Mouse (Mus musculus): ENCODE data around the gene Kcnj12.

Kcnj12 gene

DNA sequence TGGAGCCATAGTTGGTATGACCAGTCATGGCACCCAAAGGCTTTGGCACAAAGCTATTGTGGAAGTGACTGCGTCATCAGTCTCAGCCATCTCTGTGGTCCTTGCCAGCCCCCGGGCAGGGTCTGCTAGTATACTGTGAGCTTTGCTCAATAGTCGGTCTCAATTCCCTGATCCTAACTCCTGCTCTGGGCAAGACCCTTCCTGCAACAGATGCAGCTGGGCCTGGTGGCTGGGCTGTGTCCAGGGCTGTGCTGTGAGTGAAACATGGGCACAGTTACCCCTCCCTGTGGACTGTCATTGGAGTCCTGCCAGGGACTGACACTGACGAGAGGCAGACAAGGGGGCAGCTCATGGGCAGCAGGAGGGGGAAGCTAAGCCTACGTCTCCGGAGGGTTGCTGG is 2.6 kb downstream of the Kcnj12 start:
- no peak for DNase-seq (ENCODE audit: low read depth, low spot score)

DNA sequence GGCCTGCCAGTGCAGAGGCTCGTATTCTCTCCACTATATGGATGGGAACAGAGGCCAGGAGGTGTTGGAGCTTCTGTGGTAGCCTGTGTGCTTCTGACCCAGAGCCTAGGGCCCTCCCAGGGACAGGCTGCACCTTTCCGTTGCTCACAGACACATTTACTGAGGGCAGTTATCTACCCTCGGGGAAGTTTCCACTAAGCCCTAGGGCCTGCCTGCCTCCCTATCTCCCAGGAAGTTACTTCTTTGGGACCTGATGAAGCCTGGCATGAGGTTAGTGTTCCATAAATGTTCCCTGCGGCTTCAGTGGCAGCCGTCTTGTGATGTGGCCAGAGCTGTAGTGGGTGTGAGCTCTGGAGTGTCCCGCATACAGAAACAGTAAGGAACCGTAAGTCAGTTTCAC is 3.2 kb downstream of the Kcnj12 start:
- DNase-seq (ENCODE audit: low read depth, low spot score), result no peak

DNA sequence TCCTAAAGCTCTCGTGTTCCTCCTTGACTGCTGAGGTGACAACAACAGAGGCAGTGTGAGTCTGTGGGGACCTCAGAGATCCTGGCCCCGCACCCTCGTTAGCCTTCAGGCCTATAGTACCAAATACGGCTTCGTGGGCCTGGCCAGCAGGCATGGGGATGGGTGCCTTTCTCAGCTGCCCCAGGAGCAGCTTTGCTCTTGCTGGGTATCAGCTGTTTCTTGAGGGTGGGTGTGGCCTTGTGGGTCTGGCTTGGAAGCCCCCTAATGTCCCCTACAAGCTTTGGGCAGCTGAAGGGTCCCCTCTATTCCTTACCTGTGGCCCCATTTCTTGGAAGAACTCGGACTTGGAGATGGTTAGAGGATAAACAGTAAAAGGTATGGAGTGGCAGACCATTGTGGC is 4.0 kb downstream of the Kcnj12 start:
- DNase-seq (ENCODE audit: low read depth, low spot score), result no peak

DNA sequence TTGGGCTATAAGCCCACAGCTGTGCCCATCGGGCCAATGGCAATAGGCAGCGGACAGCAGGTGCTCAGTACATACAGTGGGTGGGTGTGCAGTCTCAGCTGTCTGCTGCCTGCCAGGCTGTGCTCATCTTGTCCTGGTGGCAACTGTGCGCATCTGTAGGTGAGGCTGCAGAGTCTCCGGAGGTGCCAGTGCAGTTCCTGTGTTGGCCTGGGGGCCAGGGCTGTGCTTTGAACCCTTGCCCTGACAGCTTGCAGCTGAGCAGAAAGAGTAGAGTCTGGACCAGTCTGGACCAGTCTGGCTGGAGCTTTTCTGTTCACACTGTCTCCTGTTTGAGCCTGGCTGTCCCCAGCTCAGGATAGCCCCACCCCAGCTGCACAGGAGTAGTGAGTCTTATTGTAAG is 4.8 kb downstream of the Kcnj12 start:
- peak; percentile 63 for DNase-seq (ENCODE audit: low read depth, low spot score)

DNA sequence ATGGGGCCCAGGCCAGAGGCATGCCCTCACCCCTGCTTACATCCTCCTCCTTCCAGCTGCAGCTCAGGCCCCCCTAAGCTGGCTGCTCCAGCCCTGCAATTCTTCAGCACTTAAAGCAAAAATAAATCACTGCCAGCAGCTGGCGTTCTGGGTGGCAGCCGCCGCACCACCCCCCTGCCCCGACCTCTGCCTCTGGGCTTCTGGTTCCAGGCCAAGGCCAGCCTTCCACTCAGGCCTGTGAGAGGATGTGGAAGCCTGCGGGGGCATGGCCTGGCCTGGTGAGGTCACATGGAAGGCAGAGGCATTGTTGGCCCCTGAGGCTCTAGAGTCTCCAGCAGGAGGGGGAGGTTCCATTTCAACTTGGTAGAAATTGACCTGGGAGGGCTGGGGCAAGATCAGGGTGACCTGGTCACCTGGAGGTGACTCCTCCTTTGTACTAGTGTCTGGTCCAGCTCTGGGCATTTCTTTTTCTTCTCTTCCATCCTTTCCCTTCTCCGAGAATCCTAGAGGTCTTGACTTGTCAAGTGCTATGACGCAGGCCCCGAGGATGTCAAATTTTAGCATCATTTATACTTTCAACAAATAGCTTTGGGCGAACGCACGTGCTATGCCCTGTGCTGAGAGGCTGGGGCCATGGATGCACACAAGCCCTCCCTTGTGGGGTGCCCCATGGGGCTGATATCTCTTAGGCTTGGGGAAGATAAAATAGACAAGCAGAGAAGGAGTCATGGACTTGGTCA is 6.0 kb downstream of the Kcnj12 start:
- DNase-seq (ENCODE audit: low read depth, low spot score), result no peak

DNA sequence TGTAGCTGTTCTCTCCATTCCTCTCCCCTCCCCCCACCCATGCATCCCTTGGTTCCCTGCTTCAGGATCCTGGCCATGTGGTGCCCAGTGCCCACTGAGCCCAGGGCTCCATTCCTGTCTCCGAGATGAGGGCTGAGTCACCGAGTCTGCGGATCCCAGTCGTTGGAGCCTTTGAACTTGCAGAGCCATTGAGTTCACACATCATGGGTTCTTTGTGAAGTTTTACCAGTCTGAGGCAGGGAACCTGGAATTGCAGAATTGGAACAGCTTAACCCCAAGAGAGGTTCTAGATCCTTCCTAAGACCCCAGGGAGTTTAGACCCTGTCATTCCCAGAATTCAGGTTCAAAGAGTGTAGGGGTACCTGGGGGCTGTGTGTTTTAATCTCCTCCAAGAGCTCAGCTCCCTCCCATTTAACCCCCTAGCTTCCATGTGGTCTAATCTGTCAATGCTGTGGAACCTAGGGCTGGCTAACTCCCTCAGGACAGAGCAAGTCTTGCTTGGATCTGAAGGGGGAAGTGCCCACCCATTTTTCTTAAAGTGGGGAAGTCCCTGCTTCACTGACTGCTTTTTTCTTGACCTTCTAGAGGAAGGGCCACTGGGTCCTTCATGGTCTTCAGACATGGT is 6.9 kb downstream of the Kcnj12 start:
- DNase-seq (ENCODE audit: low read depth, low spot score), result no peak

DNA sequence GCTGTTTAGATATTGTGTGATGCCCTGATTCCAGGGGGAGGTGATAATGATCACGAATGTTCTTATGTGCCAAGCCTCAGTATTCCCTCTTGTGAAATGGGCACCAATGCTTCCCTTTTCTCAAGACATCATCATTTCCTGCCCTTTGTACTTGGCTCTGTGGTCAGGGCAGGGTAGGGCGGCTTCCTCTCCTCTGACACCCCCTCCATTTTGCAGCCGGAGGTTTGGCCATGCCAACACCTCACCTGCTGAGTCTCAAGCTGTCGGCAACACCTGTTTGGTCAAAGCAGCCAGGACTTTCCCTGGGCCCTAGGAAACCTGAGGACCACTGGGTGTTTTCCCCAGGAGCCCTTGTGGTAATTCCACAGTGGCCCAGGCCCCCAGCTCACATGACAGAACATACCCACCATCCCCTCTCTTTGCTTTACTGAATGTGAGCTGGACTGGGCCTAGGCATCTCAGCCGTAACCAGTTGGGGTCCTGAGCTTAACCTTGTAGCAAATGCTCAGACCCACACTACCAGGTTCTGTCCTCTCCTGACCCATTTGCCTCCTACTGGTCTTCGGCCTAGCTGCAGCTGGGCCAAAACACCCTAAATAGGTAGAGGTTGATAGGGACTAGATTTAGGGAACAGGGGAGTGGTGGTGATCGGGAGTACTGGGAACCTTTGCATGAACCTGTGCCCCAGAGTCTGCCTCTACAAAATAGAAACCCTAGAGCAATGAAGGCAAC is 7.7 kb downstream of the Kcnj12 start:
- no peak for DNase-seq (ENCODE audit: low read depth, low spot score)

DNA sequence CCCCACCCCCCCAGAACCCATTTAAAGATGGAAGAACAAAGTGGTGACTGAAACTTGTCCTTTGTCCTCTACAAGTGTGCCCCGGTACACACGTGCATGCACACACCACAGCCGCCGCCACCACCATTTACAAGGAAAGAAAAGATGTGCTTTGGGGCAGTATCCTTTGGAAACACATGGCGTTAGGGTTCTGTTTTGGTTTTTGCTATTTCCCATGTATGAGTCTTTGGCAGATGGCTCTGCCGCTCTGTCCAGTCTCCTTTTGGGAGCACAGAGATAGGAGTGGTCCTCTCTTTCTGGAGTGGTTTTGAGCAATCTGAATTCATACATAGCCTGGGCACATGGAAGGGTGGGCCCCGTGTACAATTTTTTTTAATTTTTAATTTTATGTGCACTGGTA is 8.8 kb downstream of the Kcnj12 start:
- DNase-seq (ENCODE audit: low read depth, low spot score), result no peak

DNA sequence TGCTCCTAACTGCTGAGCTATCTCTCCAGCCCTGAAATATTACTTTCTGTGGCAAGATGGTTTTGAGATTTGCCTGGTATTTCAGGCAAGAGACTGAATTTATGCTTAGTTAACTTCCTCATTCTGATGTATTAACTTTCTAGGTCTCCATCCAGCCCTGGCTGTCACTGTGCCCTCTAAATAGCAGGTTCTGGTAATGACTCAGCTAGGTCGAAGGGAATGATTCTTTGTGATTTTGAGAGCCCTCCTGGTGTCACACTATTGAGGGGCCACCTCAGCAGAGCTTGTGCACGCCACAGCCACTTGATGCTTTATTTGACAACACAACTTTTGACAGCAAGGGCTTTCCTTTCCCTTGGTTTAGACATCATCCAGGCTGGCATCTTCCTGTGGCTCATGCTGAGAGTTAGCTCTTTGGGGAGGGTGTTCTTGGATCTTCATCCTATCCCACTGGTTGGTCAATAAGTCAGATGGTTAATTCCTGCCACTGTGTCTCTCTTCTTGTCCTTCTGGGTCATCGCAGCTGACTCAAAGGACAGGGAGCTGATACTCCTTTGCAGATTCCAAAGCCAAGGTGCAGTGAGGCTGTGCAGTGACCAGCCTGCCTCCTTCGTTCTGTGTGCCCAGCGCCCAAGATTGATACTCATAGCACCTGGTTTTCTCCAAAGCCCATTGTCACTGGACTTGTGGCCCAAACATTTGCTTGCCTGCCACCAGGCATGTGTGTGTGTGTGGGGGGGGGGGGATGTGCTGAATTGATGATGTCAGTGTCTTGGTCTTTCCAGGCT is 9.5 kb downstream of the Kcnj12 start:
- DNase-seq (ENCODE audit: low read depth, low spot score), result no peak

DNA sequence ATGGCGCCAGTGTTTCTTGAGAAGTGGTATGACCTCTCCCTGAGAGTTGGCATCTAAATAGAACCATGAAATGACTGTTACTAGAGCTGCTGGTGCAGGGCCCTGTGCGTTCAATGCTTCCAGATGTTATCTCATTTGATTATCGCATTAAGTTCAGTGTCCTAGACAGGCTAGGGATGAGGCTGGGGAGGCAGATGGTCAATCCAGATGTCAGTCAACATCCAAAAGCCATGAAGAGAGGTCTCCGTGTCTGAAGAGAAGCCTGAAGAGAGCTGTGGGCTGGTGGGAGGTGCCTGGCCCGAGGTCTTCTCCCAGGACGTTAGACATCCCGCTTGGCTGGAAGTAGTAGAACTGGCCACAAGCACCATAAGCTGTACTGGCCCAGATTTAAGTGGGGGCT is 10.1 kb downstream of the Kcnj12 start:
- no peak for DNase-seq (ENCODE audit: low read depth, low spot score)

DNA sequence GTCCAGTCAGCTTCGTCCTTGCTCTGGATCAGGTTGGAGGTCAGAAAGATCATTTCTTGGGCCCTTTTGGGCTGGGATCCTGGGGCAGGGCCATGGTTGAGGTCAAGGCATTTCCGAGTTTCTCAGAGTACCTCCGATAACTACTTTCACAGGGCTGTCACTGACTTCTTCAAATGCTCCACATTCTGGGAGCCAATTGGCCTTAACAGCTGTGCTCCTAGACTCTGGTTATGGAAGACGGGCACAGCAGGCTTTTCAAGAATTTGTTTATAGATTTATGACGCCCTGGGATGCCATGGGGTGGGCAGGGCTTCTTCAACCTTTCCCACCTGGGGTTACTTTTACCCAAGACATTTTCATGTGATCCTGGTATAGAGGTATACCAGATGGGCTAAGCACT is 10.8 kb downstream of the Kcnj12 start:
- DNase-seq (ENCODE audit: low read depth, low spot score), result no peak

DNA sequence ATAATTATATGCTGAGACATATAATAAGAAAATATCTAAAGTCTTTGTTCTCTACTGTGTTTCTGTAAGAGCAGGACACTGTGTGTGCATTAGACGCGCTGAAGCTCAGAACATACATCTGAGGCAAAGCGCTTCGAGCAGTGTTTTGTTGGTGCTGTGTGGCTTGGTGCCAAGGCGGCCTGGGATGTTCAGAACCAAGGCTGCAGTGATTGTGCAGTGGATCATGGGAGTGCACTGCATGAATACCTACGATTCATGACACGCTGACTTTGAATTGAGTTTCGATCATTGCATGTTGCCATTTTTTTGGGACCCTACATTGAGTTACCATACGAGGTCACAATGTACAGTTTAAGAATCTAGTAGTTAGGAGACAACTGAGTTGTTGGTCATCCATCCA is 14.3 kb downstream of the Kcnj12 start:
- no peak for DNase-seq (ENCODE audit: low read depth, low spot score)

DNA sequence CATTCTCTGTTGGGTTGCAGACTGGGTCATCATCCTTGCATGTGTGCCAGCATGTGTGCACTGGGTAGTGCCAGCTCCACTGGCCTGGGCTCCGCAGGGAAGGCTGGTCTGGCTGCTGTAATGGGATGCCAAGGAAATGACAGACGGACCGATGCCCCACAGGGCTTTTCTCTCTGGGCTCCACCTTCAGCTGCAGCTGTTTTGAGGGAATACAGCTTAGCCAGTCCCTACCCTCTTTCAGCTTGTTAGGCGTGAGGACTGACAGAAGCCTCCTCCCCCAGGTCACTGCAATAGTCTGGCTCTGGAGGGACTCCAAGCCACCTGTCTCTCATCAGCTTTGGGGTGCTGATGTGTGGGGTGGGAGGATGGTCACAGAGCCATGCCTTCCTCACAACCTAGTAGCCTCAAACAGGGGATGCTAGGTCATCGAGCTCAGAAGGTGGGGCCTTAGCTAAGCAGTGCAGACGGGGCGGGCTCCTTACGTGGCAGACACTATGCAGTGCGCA is 16.0 kb downstream of the Kcnj12 start:
- DNase-seq (ENCODE audit: low read depth, low spot score), result no peak

DNA sequence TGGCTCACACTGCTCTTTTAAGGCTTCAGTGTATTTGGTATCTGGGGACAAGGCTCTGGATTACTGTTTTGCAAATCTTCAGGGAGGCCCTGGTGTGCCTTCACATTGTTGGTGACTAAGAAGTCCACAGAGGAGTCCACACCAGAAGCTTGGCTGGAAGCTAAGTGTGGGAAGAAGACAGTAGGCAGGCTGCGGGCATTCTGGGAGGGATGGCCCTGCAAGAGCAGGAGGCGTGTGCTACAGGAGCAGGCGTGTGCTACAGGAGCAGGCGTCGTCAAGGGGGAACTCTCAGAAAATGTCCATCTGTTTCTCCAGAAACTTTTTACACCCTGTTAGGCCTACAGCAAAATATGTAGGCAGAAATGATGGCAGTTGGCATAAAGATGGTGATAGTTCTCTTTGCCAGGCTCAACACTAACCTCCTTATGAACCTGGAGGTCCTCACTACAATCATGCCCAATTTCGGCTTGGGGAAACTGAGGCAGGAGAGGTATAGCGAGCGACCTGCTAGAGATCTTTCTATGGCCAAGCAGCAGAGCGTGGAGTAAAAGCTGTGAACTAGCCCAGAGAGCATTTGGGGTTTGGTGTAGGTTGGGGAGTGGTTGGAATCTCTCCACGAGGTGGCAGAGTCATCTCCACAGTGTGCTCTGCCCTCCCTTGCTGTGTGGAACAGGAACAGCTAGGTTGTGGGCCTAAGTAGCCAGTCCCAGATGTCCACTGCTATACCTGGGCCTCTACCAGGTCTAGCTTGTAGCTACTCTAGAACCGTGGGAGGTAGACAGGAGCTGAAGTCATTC is 18.7 kb downstream of the Kcnj12 start:
- no peak for DNase-seq (ENCODE audit: low read depth, low spot score)

DNA sequence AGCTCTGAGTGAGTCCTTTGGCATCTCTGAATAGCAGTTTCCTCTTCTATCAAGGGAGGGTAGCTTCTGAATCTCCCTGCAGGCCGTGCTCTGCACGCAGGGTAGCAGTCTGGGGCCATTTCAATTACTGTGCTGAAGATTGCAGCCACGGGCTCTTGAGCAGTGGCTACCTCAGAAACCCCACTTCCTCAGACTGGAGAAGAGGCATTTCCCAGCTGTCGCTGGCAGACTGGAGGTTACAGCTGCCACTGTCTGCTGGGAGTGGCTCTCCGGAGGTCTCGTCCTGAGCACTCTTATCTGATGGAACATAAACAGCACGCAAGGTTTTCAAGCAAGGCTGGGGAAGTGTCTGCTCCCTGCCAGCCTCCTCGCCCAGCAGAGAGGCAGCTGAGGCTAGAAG is 20.2 kb downstream of the Kcnj12 start:
- no peak for DNase-seq (ENCODE audit: low read depth, low spot score)

DNA sequence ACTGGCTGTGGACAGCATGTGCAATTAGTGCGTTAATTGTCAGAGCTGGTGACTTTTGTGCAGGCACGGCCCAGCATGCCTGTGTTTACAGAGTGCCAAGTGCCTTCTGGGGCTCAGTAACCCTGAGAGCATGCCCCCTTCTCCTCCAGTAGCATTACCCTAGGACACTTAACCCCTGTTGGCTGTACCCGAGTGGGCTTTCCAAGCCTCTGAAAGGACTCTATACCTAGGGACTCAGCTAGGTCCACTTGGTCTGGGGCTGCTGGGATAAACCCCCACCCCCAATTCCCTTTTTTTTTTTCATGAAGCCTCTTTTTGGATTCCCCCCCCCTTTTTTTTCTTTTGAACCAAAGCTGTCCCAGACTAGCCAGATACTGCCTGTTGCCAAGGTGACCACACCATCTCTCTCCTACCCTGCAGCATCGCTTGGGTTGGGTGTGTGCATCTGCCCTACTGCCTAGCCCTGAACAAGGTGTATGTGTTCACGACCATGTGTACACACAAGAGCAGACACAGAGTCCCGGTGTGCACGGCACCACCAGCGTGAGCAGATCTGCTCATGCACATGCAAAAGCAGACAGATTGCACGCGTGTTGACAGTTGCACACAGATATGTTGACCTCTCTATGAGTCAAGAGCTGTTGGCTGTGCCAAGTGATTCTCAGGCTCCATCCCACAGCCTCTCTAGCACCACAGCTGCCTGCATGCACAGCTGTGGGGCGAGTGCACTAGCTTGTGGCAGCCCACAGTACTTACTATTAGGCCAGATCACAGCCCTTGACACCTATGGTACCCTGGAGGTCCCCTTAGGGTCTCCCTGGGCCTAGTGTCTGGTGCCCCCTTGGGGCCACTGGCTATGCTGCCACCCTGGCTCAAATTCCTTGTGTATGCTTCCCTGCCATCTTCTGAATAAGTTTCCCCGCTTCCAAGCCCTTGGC is 21.0 kb downstream of the Kcnj12 start:
- peak; percentile 68 for DNase-seq (ENCODE audit: low read depth, low spot score)

DNA sequence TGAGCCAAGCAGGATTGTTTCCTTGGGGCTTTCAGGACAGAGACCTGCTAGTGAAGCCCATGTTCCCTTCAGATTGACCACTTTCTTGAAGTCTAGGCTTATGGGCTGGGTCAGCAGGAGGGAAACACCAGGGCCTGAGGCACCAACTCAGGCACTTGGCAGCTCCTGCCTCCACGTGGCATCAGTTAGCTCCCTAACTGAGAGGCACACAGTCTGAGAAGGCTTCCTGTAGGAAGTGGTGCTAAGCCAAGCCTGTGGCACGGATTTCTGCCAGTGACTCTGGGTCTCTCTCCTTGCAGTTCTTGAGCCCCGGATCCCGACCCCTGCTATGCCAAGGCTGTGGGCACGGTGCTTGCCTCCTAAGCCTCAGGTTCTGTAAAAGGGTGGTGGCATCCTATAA is 22.4 kb downstream of the Kcnj12 start:
- DNase-seq (ENCODE audit: low read depth, low spot score), result no peak

DNA sequence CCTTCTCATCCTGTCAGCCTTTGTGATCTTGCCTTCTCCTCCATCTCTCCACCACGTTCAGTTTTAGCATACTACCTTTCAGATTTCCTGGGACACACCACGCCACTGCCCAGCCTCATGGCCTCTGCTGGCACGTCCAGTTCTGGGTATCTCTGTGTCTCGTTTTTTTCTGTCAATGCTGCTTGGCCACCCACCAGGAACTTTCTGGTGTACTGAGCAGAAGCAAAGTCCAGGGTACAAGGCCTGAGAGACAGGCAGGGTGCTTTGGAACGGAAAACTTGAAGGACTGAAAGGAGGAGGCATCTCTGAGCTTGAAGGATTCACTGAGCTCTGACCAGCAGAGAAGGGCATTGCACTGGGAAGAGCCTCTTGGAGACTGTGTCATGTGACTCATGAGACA is 25.1 kb downstream of the Kcnj12 start:
- no peak for DNase-seq (ENCODE audit: low read depth, low spot score)

DNA sequence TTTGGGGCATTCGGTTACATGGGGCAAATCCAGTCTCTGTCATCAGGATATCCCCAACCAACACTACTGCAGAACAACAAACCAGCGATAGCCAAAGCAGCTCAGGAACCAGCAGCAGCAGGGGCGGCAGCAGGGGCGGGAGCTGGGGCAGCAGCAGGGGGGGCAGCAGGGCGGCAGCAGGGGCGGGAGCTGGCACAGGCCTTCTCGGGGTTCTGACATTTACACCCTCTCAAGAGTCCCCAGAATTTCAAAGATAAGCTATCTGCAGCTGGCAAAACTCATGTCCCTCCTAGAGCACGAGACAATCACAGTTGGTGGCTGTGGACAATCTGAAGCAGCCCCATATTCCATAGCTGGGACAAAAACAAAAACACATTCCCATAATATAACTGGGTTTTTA is 28.8 kb downstream of the Kcnj12 start:
- DNase-seq (ENCODE audit: low read depth, low spot score), result no peak

DNA sequence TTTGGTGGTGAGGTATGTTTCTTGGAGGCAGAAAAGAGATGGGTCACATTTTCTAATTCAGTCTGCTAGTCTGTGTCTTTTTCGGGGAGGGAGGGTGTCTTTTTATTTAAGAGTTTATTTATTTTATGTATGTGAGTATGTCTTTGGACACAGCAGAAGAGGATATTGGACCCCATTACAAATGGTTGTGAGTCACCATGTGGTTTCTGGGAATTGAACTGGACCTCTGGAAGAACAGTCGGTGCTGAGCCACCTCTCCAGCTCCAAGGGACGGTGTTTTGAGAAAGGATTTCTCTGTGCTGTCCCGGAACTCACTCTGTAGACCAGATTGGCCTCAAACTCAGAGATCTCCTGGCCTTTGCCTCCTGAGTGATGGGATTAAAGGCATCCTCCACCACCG is 34.5 kb downstream of the Kcnj12 start:
- DNase-seq (ENCODE audit: low read depth, low spot score), result no peak
